Comparison of ENCODE assay signal across 27 mouse cellular contexts in genomic region chr17:62640654-62641053, GRCm38 (mm10).
DNase-seq lines count a peak whose midpoint lies in the region; ATAC-seq lines count a peak whose summit lies in the region.
"Had no signal": no experiment of that assay in that cellular context is flagged by ENCODE, and none has a peak within 500 bp of the region (broad histone marks: within the 10 kb centered on the region; RNA-seq: fewer than 3 reads in every experiment).

No protein-coding gene starts in this region.

- H3K4me2 ChIP-seq in neural tube, embryonic 11.5 days (ENCODE audit: low read depth): no peak overlapping the region
- no peak overlapping the region for H3K4me2 ChIP-seq in neural tube, embryonic 14.5 days (ENCODE audit: low read depth, low read length)
- H3K4me2 ChIP-seq: embryonic facial prominence, embryonic 15.5 days; heart, embryonic 11.5 days had no signal

- H3K9me3 ChIP-seq in heart, embryonic 10.5 days: no peaks in the 10 kb centered on the region
- H3K9me3 ChIP-seq in neural tube, embryonic 11.5 days (ENCODE audit: control insufficient read depth, low read length): no peaks in the 10 kb centered on the region
- no peaks in the 10 kb centered on the region for H3K9me3 ChIP-seq in neural tube, embryonic 14.5 days (ENCODE audit: control insufficient read depth, low read length)
- H3K9me3 ChIP-seq: embryonic facial prominence, embryonic 15.5 days; hindbrain, embryonic 10.5 days had no signal

- ATAC-seq in neural tube, embryonic 11.5 days (ENCODE audit: insufficient read depth, low FRiP score, low TSS enrichment): peak; percentile 31; the same call in 1 of the 2 replicates
- peak; percentile 79 for ATAC-seq in neural tube, embryonic 14.5 days (ENCODE audit: low read depth)
- ATAC-seq: activated CD4-positive, CD25-positive, alpha-beta regulatory T cell, adult 4 months; CD4-positive, CD25-positive, alpha-beta regulatory T cell, adult 4 months; forebrain, embryonic 14.5 days; forebrain, postnatal 0 days; hindbrain, embryonic 16.5 days; inflammation-experienced regulatory T-cells, adult 6 months; intestine, embryonic 16.5 days had no signal

- no peaks in the 10 kb centered on the region for H3K36me3 ChIP-seq in heart, embryonic 10.5 days
- H3K36me3 ChIP-seq in neural tube, embryonic 11.5 days (ENCODE audit: control insufficient read depth, insufficient read depth, low read length): no peaks in the 10 kb centered on the region
- H3K36me3 ChIP-seq in neural tube, embryonic 14.5 days (ENCODE audit: control insufficient read depth, insufficient read depth, low read length): no peaks in the 10 kb centered on the region
- H3K36me3 ChIP-seq: embryonic facial prominence, embryonic 15.5 days; hindbrain, embryonic 10.5 days had no signal

- no peak overlapping the region for H3K27ac ChIP-seq in heart, embryonic 10.5 days
- no peak overlapping the region for H3K27ac ChIP-seq in neural tube, embryonic 11.5 days (ENCODE audit: low read depth, low read length)
- H3K27ac ChIP-seq in neural tube, embryonic 14.5 days (ENCODE audit: low read depth, low read length): no peak overlapping the region
- H3K27ac ChIP-seq: embryonic facial prominence, embryonic 15.5 days; gastrocnemius, adult 2 months; hindbrain, embryonic 10.5 days had no signal

- H3K9ac ChIP-seq in neural tube, embryonic 11.5 days (ENCODE audit: low read length): no peak overlapping the region
- H3K9ac ChIP-seq in neural tube, embryonic 14.5 days (replicated peaks; ENCODE audit: low read depth, low read length): no peak overlapping the region
- H3K9ac ChIP-seq: embryonic facial prominence, embryonic 15.5 days; forebrain, postnatal 0 days had no signal

- no peak overlapping the region for H3K4me3 ChIP-seq in heart, embryonic 10.5 days
- no peak overlapping the region for H3K4me3 ChIP-seq in neural tube, embryonic 11.5 days (ENCODE audit: low read depth, low read length)
- no peak overlapping the region for H3K4me3 ChIP-seq in neural tube, embryonic 14.5 days (ENCODE audit: low read depth, low read length)
- H3K4me3 ChIP-seq: embryonic facial prominence, embryonic 15.5 days; gastrocnemius, adult 2 months; hindbrain, embryonic 10.5 days had no signal

- WGBS in heart, embryonic 10.5 days: 89% methylated on average over 6 of the region's 6 CpGs
- 84% methylated on average over 6 of the region's 6 CpGs for WGBS in neural tube, embryonic 11.5 days
- 40% methylated on average over 6 of the region's 6 CpGs for WGBS in neural tube, embryonic 14.5 days

- peaks cover 9% of the 10 kb centered on the region; the same call in 1 of the 2 replicates for H3K4me1 ChIP-seq in heart, embryonic 10.5 days
- H3K4me1 ChIP-seq in neural tube, embryonic 11.5 days (ENCODE audit: control insufficient read depth, insufficient read depth, low read length): no peaks in the 10 kb centered on the region
- no peaks in the 10 kb centered on the region for H3K4me1 ChIP-seq in neural tube, embryonic 14.5 days (ENCODE audit: control insufficient read depth, insufficient read depth, low read length)
- H3K4me1 ChIP-seq: embryonic facial prominence, embryonic 15.5 days had no signal

- DNase-seq in heart, embryonic 10.5 days (ENCODE audit: low spot score): peak; percentile 41
- no peak for DNase-seq in heart, adult 9 months (ENCODE audit: low spot score in 2 of 2)
- no peak for DNase-seq in neural tube, embryonic 11.5 days (ENCODE audit: low spot score)
- no peak for DNase-seq in neural tube, embryonic 10.5 days (ENCODE audit: extremely low spot score, low spot score)
- DNase-seq in spleen, adult 12 weeks (ENCODE audit: low spot score): no peak
- DNase-seq: adrenal gland, adult 8-10 months; adrenal gland, postnatal 25 days; cerebellum, adult 11-12 months; cerebellum, adult 8-10 months; cerebellum, postnatal 10 days; cerebellum, postnatal 36 days; embryo, embryonic 11 days; forebrain, postnatal 0 days; gastrocnemius, adult 2 months; gastrocnemius, postnatal 14 days; heart, adult 18-20 months; heart, postnatal 36 days had no signal

- no peaks in the 10 kb centered on the region for H3K27me3 ChIP-seq in heart, embryonic 10.5 days (ENCODE audit: insufficient read depth, poor library complexity, severe bottlenecking)
- H3K27me3 ChIP-seq in neural tube, embryonic 11.5 days (ENCODE audit: control insufficient read depth, insufficient read depth, low read length): no peaks in the 10 kb centered on the region
- H3K27me3 ChIP-seq in neural tube, embryonic 14.5 days (ENCODE audit: control insufficient read depth, insufficient read depth, low read length): no peaks in the 10 kb centered on the region
- H3K27me3 ChIP-seq: embryonic facial prominence, embryonic 15.5 days had no signal
